Mouse (Mus musculus) heart, embryonic 14.5 days (tissue): ENCODE data around the gene Ahctf1. TPM values are rescaled to one million over a fixed set of nuclear protein-coding genes. Genes with fewer than 3 reads are reported as not detected.
A peak's percentile ranks its signal among the peaks of the same experiment; 100 is the strongest.

Experiments used
- ATAC-seq: fragments of 200-750 bp; cut with Nextera tagmentation; 2 replicates; pipeline ENCODE4 v1.8.0; 2017; ENCODE audit warnings: low read depth, moderate TSS enrichment; ENCODE audit not compliant: insufficient number of reproducible peaks, insufficient read depth, low FRiP score
- H3K27ac ChIP-seq, 2 experiments: fragments of 200-500 bp in 1 of 2; fragments of 300-500 bp in 1 of 2; sonication (generic) in 1 of 2; replicated peaks in 1 of 2; 2 replicates each; pipeline ENCODE4 v1.5.1; 2012 to 2014; ENCODE audit warnings: low read depth in 2 of 2, low read length in 2 of 2, control low read depth in 1 of 2, mild to moderate bottlenecking in 1 of 2, mixed read lengths in 1 of 2; ENCODE audit not compliant: control insufficient read depth in 1 of 2, insufficient read depth in 1 of 2
- H3K27me3 ChIP-seq: fragments of 300-500 bp; sonication (generic); 2 replicates; pipeline ENCODE4 v1.6.1; 2014; ENCODE audit warnings: mild to moderate bottlenecking, low read length, control low read depth; ENCODE audit not compliant: control insufficient read depth, insufficient read depth
- H3K36me3 ChIP-seq: fragments of 300-500 bp; sonication (generic); 2 replicates; pipeline ENCODE4 v1.6.1; 2014; ENCODE audit warnings: mild to moderate bottlenecking, control low read depth, low read length, mixed read lengths; ENCODE audit not compliant: control insufficient read depth, insufficient read depth
- H3K4me1 ChIP-seq, 2 experiments: fragments of 200-500 bp in 1 of 2; fragments of 300-500 bp in 1 of 2; sonication (generic) in 1 of 2; 2 replicates each; pipeline ENCODE4 v1.6.1; 2012 to 2014; ENCODE audit warnings: low read length in 2 of 2, control low read depth in 1 of 2, mixed read lengths in 1 of 2; ENCODE audit not compliant: control insufficient read depth in 2 of 2, insufficient read depth in 2 of 2
- H3K4me2 ChIP-seq: fragments of 300-500 bp; sonication (generic); 2 replicates; pipeline ENCODE4 v1.6.1; 2014; ENCODE audit warnings: mild to moderate bottlenecking, low read length
- H3K4me3 ChIP-seq, 2 experiments: fragments of 200-500 bp in 1 of 2; fragments of 300-500 bp in 1 of 2; sonication (generic) in 1 of 2; 2 replicates each; pipeline ENCODE4 v1.5.1; 2012 to 2014; ENCODE audit warnings: low read length in 2 of 2, mild to moderate bottlenecking in 2 of 2, control low read depth in 1 of 2, low read depth in 1 of 2, moderate library complexity in 1 of 2; ENCODE audit not compliant: control insufficient read depth in 1 of 2, insufficient read depth in 1 of 2
- H3K9ac ChIP-seq: fragments of 300-500 bp; sonication (generic); 2 replicates; pipeline ENCODE4 v1.6.1; 2014; ENCODE audit warnings: mild to moderate bottlenecking, low read length
- H3K9me3 ChIP-seq: fragments of 300-500 bp; sonication (generic); 2 replicates; pipeline ENCODE4 v1.6.1; 2016; ENCODE audit warnings: low read length, control low read depth; ENCODE audit not compliant: control insufficient read depth
- WGBS: fragments of 180-500 bp; shearing (Covaris S2); extraction: QIAGEN DNeasy Blood & Tissue Kit; methylation state at CpG from one replicate; pipeline ENCODE4 v1.1.7; 2014; 5-methylcytosine and 5-hydroxymethylcytosine counted together
- polyA plus RNA-seq: library from polyadenylated mRNA; unstranded; fragments of >200 nt; fragmentation: Nextera tagmentation; extraction: Ambion mirVana; gene quantifications from 2 replicates; pipeline ENCODE4 v1.2.1, GENCODE M21; 2014

Gene Ahctf1
- 18.9 and 20.0 TPM in 2 replicates for polyA plus RNA-seq

DNA sequence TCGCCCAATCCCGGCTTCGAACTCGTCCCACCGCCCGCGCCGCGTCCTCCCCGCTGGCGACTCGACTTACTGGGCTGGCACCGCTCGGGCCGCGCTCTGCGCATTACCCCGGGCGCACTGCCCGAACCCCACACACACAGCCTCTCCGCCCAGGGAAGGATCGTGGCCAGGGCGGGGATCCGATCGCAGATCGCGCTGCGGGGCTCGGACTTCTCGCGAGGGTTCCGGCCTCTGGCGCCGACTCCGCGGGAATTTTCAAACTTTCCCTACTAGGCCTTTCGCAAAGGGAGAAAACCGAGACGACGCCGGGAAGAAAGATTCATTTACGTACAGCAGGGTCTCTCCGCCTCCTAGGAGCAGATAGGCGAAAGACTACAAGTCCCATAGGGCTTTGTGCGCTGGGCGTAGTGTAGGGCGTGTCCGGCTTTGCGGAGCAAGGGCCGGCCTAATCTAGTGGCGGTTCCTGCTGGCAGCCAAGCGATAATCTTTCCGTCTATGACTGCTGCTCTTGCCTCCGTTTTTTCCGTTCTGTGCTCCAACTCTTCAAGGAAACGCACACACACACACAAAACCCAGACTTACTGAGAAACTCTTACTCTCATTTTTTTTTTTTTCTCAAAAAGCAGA lies at the start of gene Ahctf1:
Gene Ahctf1 (minus strand): TSS at position 168 of the 627 bp plus-strand sequence.
- Histone ChIP-seq H3K9me3 (no peaks in the 10 kb centered on the region), H3K27me3 (no peaks in the 10 kb centered on the region), H3K9ac (peak within 1 kb of the TSS; percentile 96), H3K4me3 (peak within 1 kb of the TSS; percentile 93 to 94), H3K4me2 (peak within 1 kb of the TSS; percentile 81), H3K4me1 (peaks cover 3 to 18% of the 10 kb centered on the region in 2 experiments; a peak in 3 of 4 replicates), H3K27ac (peak within 1 kb of the TSS; percentile 96 to 98), H3K36me3 (peaks cover 5% of the 10 kb centered on the region; the same call in 1 of the 2 replicates)
- 0% methylated on average over 56 of the region's 56 CpGs for WGBS
- ATAC-seq, result peak; percentile 97

DNA sequence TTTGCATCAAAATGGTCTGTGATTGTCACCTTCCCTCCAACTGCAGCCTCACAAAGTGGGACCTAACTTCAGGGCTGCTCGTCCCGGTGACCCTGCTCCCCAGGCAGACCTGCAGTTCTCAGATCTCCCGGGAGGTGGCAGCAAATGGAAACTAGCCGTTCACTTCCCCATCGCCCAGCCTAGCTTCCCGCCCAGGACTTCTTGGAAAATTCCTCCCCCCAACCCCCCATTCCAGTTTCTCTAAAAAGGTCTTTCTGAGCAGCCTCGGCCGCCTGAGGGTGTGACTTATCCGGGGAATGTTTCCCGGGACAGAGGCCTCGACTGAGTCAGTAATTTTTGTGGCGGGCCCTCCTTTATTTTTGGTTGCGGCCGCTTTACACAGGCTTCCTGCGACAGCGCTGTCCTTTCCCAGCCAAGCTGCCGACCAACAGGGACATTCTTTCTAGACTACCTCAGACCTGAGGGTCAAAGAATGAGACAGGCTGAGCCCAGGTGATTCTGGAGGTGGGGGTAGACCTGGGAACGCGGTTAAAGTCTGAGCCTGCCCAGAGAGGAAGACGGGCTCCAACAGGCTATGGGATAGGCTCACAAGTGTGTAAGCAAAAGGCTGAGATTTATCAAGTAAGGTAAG lies 44.4 kb upstream of the Ahctf1 start:
- Histone ChIP-seq H3K27me3 (no peaks in the 10 kb centered on the region), H3K36me3 (no peaks in the 10 kb centered on the region), H3K9me3 (no peaks in the 10 kb centered on the region), H3K9ac (peak overlapping the region; percentile 75), H3K4me3 (peak overlapping the region; percentile 50 to 52), H3K4me2 (peak overlapping the region; percentile 65), H3K4me1 (peaks cover 5 to 9% of the 10 kb centered on the region in 2 experiments; a peak in 3 of 4 replicates), H3K27ac (peak overlapping the region in 1 of 2 experiments; percentile 55; a peak in 3 of 4 replicates)
- peak; percentile 35 for ATAC-seq
- under 1% methylated on average over 20 of the region's 20 CpGs for WGBS

DNA sequence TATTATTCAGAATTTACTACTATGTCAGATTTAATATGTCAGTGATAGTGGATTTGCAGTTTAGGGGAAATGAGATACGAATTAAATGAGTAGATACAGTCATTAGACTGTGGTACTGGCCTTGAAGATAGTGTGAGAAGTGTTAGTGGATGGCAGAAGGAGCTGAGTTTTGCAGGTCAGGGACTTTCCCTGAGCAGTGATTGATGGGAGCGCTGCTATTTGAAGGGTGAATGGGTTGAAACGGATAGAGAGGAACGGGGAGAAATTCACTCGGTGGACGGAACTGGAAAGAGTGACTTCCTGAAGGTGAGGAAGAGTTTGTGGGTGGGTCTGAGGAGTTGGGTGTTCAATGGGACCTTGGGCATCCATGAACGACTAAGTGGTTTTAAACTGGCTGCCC lies 43.7 kb upstream of the Ahctf1 start:
- 47% methylated on average over 7 of the region's 7 CpGs for WGBS
- Histone ChIP-seq H3K4me2 (peak overlapping the region; percentile 65), H3K27ac (no peak overlapping the region), H3K4me1 (peaks cover 5 to 9% of the 10 kb centered on the region in 2 experiments; a peak in 3 of 4 replicates), H3K4me3 (0 out of 4 replicates have a peak overlapping the region, but pooled peaks of 1 of the 2 experiments have one; percentile 50), H3K9ac (peak overlapping the region; percentile 75; the same call in 1 of the 2 replicates), H3K9me3 (no peaks in the 10 kb centered on the region), H3K27me3 (no peaks in the 10 kb centered on the region), H3K36me3 (no peaks in the 10 kb centered on the region)
- no peak for ATAC-seq

DNA sequence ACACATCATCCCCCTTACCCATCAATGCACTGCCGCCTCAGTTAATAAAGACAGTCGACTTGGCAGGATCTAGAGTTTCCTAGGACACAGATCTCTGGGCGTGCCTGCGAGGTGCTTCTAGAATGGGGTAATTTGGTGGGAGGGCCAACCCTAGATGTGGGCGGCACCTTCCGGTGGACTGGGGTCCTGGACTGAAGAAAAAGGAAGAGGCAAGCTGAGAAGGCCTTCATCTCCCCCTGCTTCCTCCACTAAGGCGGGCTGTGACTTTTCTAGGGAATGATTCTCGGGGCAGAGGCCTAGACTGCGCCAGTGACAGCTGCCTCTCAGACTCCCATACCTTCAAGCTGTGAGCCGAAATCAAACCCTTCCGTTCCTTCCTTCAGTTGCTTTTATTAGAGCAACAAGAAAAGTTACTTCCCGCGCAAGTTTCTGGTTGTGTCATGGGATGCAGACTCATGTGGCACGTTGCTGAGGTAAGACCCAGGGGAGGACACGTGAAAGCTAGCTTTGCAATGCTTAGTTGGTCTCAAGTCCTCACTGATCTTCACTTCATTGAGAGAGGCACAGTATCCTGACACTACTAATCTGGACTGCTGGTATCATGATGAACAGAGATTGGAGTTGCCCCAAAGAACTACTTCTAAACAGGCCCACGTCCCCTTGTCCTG lies 42.5 kb upstream of the Ahctf1 start:
- no peak for ATAC-seq
- 83% methylated on average over 16 of the region's 16 CpGs for WGBS
- no peak overlapping the region for H3K4me3 ChIP-seq

DNA sequence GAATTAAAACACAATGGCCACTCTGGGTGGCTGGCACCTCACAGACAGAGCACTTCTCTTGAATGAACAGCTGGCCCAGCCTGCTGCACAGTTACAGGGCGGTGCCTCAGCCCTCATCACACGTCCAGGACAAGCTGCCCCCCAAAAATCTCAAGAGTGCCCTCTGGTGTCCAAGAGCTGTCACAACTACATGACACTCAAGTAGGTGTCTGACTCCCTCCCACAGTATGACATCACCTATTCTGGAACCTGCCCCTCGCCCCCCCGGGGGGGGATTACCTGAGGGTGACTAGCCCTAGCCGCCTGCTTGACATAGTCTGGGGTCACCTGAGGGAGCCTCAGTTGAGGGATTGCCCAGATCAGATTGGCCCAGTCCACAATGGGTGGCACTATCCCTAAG lies 41.4 kb upstream of the Ahctf1 start:
- Histone ChIP-seq H3K4me3 (no peak overlapping the region), H3K9ac (no peak overlapping the region), H3K4me2 (no peak overlapping the region), H3K27me3 (no peaks in the 10 kb centered on the region), H3K36me3 (no peaks in the 10 kb centered on the region), H3K4me1 (peaks cover 5 to 9% of the 10 kb centered on the region in 2 experiments; a peak in 3 of 4 replicates), H3K27ac (no peak overlapping the region), H3K9me3 (no peaks in the 10 kb centered on the region)
- 12% methylated on average over 5 of the region's 5 CpGs for WGBS
- ATAC-seq, result 0 out of 2 replicates have a peak, but pooled peaks have one; percentile 32

More for the DNA sequence above, 42.5 kb upstream of the Ahctf1 start:
- H3K27ac ChIP-seq, result no peak overlapping the region
- H3K36me3 ChIP-seq, result no peaks in the 10 kb centered on the region
- H3K9me3 ChIP-seq, result no peaks in the 10 kb centered on the region
- H3K9ac ChIP-seq, result no peak overlapping the region
- H3K4me1 ChIP-seq, result peaks cover 5 to 9% of the 10 kb centered on the region in 2 experiments; a peak in 3 of 4 replicates
- no peaks in the 10 kb centered on the region for H3K27me3 ChIP-seq
- H3K4me2 ChIP-seq, result no peak overlapping the region

DNA sequence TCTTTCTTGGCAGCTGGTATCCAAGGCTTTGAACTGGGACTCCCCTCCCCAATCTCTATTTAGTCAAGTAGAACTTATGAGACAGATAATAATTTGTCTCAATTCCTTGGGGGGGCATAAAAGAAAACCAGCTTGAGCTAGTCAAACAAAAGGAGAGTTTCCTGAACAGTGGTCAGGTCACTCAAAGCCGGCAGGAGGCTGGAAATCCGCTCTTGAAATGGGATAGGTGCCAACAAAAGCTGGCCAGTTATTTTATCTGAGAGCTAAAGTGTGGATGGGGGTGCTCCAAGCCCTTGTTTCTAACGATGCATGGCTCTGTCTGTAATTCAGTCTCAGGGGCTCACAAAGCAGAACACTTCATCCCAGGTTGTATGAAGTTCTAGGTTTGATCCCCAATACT lies 40.5 kb upstream of the Ahctf1 start:
- Histone ChIP-seq H3K4me2 (no peak overlapping the region), H3K4me1 (peaks cover 5 to 9% of the 10 kb centered on the region in 2 experiments; a peak in 3 of 4 replicates), H3K27ac (0 out of 4 replicates have a peak overlapping the region, but pooled peaks have one; percentile 25 to 32), H3K27me3 (no peaks in the 10 kb centered on the region), H3K9ac (no peak overlapping the region), H3K9me3 (no peaks in the 10 kb centered on the region), H3K4me3 (no peak overlapping the region), H3K36me3 (no peaks in the 10 kb centered on the region)
- 7% methylated on average over 3 of the region's 3 CpGs for WGBS
- no peak for ATAC-seq

DNA sequence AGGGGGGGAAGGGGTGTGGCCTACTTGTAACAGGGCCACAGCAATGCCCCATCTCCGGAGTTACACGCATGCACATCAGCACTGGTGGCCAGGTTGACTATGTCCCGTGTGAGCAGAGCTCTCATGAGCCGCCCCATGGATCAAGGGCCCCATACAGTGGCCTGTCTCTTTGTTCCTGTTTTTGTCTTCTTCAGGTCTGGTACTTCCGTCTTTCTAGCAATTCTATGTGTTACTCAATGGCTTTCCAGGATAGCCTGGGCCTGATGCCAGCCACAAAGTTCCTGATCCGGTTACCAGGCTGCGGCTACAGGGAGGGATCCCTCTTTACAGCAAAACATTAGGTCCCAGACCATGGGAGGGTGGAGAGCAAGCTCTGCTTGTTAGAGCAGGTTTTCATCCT lies 39.1 kb upstream of the Ahctf1 start:
- no peak overlapping the region for H3K9ac ChIP-seq
- H3K4me1 ChIP-seq, result peaks cover 2 to 9% of the 10 kb centered on the region in 2 experiments; a peak in 2 of 4 replicates
- H3K4me3 ChIP-seq, result no peak overlapping the region
- no peak overlapping the region for H3K27ac ChIP-seq
- H3K36me3 ChIP-seq, result no peaks in the 10 kb centered on the region
- no peaks in the 10 kb centered on the region for H3K27me3 ChIP-seq
- ATAC-seq, result no peak
- WGBS, result 78% methylated on average over 7 of the region's 7 CpGs
- H3K9me3 ChIP-seq, result no peaks in the 10 kb centered on the region
- H3K4me2 ChIP-seq, result no peak overlapping the region
